Mouse (Mus musculus) cerebellum, adult 2 months (tissue): Measurements from ENCODE around the gene Ccdc42. TPM values are rescaled to one million over a fixed set of nuclear protein-coding genes. Genes with fewer than 3 reads are reported as not detected.
A peak's percentile ranks its signal among the peaks of the same experiment; 100 is the strongest.

Experiments
- DNase-seq, 2 experiments: peaks; one replicate each; pipeline ENCODE4 v3.0.0; 2021
- H3K27ac ChIP-seq: fragments of 200-500 bp; 2 replicates; pipeline ENCODE4 v1.5.1; 2012; ENCODE audit warnings: low read length, control low read depth, inconsistent platforms; ENCODE audit not compliant: insufficient read depth
- H3K27me3 ChIP-seq: fragments of 200-500 bp; 2 replicates; pipeline ENCODE4 v1.6.1; 2012; ENCODE audit warnings: inconsistent platforms, mild to moderate bottlenecking, low read length, moderate library complexity; ENCODE audit not compliant: control insufficient read depth, insufficient read depth
- H3K4me1 ChIP-seq: fragments of 200-500 bp; 2 replicates; pipeline ENCODE4 v1.6.1; 2011; ENCODE audit warnings: low read length; ENCODE audit not compliant: control insufficient read depth, insufficient read depth
- H3K4me3 ChIP-seq: fragments of 200-500 bp; replicated peaks from 2 replicates; pipeline ENCODE3; 2011; ENCODE audit warnings: mild to moderate bottlenecking, low read depth, low read length, control low read depth; ENCODE audit not compliant: insufficient read depth
- CTCF ChIP-seq: fragments of 200-500 bp; IDR thresholded peaks from 2 replicates; pipeline ENCODE4 v1.5.1; 2011; ENCODE audit warnings: low read depth, mild to moderate bottlenecking, control low read depth, low read length, moderate library complexity, borderline replicate concordance; ENCODE audit not compliant: insufficient read depth
- POLR2A ChIP-seq: fragments of 200-500 bp; IDR thresholded peaks from 2 replicates; pipeline ENCODE4 v1.6.1; 2011; ENCODE audit warnings: low read length, control low read depth, borderline replicate concordance; ENCODE audit not compliant: insufficient read depth
- WGBS: fragments of 180-500 bp; shearing (Covaris S2); methylation state at CpG from one replicate; pipeline ENCODE4 v1.1.7; 2018; 5-methylcytosine and 5-hydroxymethylcytosine counted together
- polyA plus RNA-seq: library from polyadenylated mRNA; depleted of rRNA; stranded (reverse); fragments of >200 nt; gene quantifications from 2 replicates; pipeline ENCODE4 v1.2.3, GENCODE M21; 2012; rRNA removed

Ccdc42 gene
- 0.27 and 0.29 TPM in 2 replicates for polyA plus RNA-seq

DNA sequence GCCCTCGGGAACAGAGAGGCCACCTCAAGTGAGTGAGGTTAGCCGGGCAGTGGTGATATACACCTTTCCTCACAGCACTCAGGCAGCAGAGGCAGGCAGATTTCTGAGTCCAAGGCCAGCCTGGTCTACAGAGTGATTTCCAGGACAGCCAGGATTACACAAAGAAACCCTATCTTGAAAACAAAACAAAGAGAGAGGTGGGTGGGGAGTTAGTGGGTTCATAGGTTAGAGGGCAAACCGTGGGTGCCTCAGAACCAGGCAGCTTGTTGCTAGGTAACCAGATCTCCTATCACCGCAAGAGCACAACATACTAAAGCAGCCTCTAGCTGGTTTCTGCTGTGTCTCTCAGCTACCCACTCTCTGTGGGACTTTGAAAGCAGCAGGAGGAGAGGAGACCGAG is at the start of gene Ccdc42:
TSS of gene Ccdc42 (plus strand) at position 301 of the 400 bp plus-strand sequence.
- Histone ChIP-seq H3K4me3 (no peak within 1 kb of the TSS), H3K27me3 (no peaks in the 10 kb centered on the region), H3K4me1 (no peaks in the 10 kb centered on the region), H3K27ac (no peak within 1 kb of the TSS)
- TF ChIP-seq POLR2A (no peak), CTCF (no peak)
- 75% methylated on average over 5 of the region's 5 CpGs for WGBS
- no peak for DNase-seq

DNA sequence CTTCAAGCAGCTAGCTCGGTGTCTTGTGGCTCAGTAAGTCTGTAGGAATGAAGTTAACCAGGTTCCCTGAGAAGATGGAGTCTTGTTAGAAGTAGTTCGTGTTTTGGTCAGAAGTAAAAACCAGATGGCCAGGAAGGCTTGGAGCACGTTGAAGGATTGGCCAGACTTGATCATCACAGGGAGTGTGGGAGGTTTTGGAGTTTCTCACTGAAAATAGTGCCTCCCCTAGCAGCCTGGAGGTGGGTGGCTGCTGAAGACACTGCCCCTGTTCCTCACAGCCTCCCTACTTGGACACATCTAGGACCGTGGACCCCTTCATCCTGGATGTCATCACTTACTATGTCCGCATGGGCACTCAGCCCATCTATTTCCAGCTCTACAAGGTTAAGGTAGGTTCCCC is 47.2 kb upstream of the Ccdc42 start:
- Histone ChIP-seq H3K27ac (no peak overlapping the region), H3K4me1 (no peaks in the 10 kb centered on the region; the same call in 1 of the 2 replicates), H3K27me3 (no peaks in the 10 kb centered on the region), H3K4me3 (no peak overlapping the region)
- TF ChIP-seq POLR2A (no peak), CTCF (no peak)
- no peak for DNase-seq
- 59% methylated on average over 5 of the region's 5 CpGs for WGBS

DNA sequence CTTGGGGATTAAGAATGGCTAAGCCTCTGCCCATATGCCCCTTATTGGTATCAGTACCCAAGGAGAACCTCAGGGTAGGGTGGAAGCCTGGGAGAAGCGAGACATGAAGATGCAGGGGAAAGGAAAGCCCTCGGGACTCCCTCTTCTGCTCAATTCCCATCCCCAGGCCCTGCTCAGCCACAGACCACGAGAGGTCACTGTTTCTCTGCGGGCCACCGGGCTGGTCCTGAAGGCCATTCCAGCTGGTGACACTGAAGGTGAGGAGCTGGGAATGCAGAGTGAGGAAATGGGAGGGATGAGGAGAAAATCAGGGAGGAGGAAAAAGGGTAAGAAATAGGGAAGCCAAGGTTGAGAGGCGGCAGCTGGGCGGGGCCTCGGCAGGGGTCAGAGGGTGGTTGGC is 42.3 kb upstream of the Ccdc42 start:
- WGBS: 18% methylated on average over 8 of the region's 8 CpGs
- H3K27me3 ChIP-seq: no peaks in the 10 kb centered on the region
- no peak overlapping the region for H3K4me3 ChIP-seq
- DNase-seq: peak; percentile 31 to 42
- no peaks in the 10 kb centered on the region for H3K4me1 ChIP-seq
- H3K27ac ChIP-seq: no peak overlapping the region
- TF ChIP-seq CTCF: peak; percentile 77
- TF ChIP-seq POLR2A: no peak

DNA sequence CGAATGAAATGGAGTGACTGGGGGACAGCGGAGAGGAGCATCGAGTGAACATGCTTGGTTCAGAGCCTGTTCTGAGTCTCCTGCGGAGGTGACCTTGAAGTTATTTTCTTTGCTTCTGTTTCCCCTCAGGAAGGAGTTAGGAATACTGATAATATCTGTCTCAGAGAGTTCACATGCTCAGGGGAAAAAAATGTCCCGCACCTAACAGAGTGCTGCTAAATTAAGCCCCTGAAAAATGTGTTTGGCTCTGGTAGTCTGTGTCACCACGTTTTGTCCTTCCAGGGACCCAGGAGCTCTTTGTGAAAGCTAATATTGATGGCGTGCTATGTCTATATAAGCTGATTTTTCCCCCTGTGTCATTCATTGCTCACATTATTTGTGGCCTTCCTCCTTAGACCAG is 41.6 kb upstream of the Ccdc42 start:
- DNase-seq: no peak
- WGBS: 59% methylated on average over 7 of the region's 7 CpGs
- H3K4me1 ChIP-seq: no peaks in the 10 kb centered on the region
- TF ChIP-seq POLR2A: no peak
- TF ChIP-seq CTCF: no peak
- H3K27ac ChIP-seq: no peak overlapping the region
- no peaks in the 10 kb centered on the region for H3K27me3 ChIP-seq
- no peak overlapping the region for H3K4me3 ChIP-seq

DNA sequence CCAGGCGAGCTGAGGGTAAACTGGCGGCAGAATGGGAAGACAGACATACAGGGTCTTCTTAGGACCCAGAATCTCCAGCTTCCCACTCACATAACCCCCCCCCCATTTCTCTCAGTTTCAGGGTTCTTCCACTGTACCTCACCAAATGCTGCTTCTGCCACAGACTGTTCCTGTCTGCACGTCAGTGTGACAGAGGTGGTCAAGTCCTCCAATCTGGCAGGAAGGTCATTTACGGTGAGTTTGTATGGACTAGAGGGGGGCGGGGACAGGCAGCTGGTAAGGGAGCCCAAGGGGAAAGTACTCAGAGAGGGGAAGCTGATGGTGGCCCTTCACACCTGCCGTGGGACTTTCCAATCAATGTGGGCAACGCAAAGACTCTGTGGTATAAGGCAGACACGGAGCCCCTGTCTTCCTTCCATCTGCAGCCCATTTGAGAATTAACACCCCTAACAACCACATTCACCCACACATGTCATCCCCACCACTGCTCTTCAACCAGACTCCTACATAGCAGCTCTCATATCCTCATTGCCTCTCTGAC is 41.1 kb upstream of the Ccdc42 start:
- no peak overlapping the region for H3K4me3 ChIP-seq
- H3K27me3 ChIP-seq: no peaks in the 10 kb centered on the region
- TF ChIP-seq CTCF: no peak
- TF ChIP-seq POLR2A: no peak
- WGBS: 88% methylated on average over 8 of the region's 8 CpGs
- DNase-seq: no peak
- H3K4me1 ChIP-seq: no peaks in the 10 kb centered on the region
- H3K27ac ChIP-seq: no peak overlapping the region

DNA sequence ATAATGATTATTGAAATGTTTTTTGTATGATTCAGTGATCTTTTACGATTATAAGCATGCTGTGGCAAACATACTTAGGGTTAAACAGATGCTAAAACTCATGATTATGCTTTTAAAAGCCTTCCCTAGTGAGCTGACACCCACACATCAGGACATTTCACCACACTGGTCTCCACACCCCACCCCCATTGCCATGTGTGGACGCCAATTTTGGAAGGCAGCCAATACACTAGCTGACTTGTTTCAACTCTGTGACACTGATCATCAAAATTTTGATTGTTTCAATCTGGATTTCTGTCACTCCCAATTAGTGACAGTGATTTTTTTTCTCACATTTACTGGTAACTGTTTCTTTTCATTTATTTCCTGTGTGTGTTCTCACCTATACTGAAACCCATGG is 39.3 kb upstream of the Ccdc42 start:
- no peaks in the 10 kb centered on the region for H3K27me3 ChIP-seq
- TF ChIP-seq CTCF (no peak), POLR2A (no peak)
- WGBS: 55% methylated on average over 2 of the region's 2 CpGs
- no peaks in the 10 kb centered on the region for H3K4me1 ChIP-seq
- H3K27ac ChIP-seq: no peak overlapping the region
- no peak for DNase-seq
- no peak overlapping the region for H3K4me3 ChIP-seq

DNA sequence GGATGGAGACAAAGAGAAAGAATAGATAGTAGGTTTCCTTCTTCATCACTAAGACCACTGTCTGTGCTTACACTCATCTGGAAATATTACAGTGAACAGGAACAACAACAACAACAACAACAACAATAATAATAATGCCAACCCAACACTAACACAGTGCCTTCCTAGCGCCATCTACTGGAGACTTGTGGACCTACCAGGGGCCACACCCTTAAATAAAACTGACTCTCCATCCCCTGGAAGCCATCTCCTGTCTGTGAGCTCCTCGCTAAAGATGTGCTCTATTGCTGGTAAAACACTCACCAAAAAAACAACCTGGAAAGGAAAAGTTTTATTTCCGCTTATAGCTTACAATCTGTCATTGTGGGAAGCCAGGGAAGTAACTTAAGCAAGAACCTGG is 37.2 kb upstream of the Ccdc42 start:
- no peak for TF ChIP-seq POLR2A
- peak; percentile 26; the same call in 1 of the 2 replicates for TF ChIP-seq CTCF
- no peak overlapping the region for H3K27ac ChIP-seq
- no peak overlapping the region for H3K4me3 ChIP-seq
- DNase-seq: no peak
- H3K27me3 ChIP-seq: no peaks in the 10 kb centered on the region
- H3K4me1 ChIP-seq: no peaks in the 10 kb centered on the region
- 62% methylated on average over 3 of the region's 3 CpGs for WGBS

DNA sequence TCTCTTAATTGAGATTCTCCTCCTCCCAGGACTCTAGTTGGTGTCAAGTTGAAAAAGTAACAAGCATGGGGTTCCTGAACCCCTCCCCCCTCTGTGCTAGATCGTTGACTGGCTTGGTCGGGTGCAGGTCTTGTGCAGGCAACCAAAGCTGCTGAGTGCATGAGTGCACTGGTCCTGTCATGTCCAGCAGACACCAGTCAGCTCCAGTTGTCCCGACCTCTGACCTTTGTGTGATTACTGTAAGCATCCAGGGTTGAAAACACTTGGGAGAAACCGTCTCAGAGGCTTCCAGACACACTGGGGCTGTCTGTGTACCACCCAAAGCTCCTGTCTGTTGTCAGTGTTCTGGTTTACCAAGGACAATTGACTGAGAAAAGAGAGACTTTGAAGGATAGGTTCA is 36.5 kb upstream of the Ccdc42 start:
- DNase-seq: no peak
- 68% methylated on average over 4 of the region's 4 CpGs for WGBS
- H3K4me1 ChIP-seq: no peaks in the 10 kb centered on the region
- H3K4me3 ChIP-seq: no peak overlapping the region
- H3K27ac ChIP-seq: no peak overlapping the region
- TF ChIP-seq POLR2A (no peak), CTCF (no peak)
- H3K27me3 ChIP-seq: no peaks in the 10 kb centered on the region
